Mouse (Mus musculus) ES-CJ7 (cell line): Measurements from ENCODE around the gene Odf3l2.

Experiments
- DNase-seq: peaks from one replicate; pipeline ENCODE4 v3.0.0; 2011; ENCODE audit warnings: low read depth, low spot score

The Odf3l2 gene

DNA sequence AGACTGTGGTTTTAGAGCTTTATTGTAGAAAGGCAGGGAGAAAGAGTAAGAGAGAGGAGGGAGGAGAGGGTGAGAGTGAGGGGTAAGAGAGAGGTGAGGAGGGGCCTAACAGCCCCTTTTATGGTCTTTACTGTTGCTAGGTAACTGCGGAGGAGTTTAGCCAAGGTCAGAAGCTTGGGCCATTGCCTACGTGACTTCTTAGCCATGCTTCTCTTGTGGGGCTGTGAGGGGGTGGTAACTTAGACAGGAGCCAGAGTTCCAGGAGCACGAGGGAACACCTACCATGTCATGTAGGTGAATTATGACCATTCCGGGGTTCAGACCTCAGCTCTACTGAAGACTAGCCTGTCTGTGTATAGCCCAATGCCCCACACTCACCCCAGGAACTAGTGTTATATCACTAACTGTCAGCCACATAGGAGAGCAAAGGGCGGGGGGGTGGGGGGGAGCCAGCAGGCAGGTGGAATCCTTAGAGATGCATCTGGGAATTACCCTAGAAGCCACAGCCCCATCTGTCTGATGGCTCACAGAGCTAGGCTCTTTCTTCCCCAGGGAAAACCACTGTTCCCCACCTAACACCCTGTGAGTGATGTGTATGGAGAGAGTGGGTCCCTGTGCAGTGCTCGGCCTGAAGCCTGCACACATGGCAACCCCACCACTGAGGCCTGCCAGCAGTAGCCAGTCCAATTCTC, 26.0 kb upstream of the Odf3l2 start:
- peak; percentile 80 for DNase-seq

DNA sequence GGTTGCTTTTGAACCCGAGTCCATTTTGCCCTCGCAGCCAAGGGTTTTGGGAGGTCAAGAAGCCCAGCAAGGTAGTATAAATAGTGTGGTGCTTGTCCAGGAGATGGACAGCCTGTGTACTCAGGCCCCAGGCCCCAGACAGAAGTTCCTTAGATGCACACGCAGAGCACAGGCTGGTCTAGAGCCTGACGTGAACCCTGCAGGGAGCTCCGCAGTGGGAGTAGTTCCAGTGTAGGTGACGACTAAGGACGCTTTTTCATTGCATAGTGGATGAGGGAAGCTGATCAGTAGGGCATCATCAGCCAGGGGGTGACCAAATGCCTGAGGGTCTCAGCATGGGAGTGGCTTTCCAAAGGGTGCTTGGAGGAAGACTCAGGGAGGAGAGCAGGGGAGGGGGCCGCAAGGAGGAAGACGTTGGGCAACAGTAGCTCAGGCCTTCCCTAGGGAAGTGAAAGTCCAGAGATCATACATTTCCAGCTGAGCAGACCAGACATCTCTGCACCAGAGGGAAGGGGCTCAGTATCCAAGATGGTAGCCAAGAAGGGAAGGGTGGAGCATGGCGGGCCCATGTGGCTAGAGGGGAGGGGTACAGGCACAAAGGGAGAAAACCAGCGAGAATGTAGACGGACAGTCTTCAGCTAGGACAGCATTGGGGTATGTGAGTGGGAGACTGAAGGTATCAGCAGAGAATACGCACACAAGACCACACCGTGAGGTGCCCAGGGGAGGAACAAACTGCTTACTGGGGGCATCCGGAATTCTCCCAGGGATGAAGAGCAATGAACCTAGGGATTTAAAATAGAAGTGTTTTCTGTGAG, 24.7 kb upstream of the Odf3l2 start:
- DNase-seq, result peak; percentile 39

DNA sequence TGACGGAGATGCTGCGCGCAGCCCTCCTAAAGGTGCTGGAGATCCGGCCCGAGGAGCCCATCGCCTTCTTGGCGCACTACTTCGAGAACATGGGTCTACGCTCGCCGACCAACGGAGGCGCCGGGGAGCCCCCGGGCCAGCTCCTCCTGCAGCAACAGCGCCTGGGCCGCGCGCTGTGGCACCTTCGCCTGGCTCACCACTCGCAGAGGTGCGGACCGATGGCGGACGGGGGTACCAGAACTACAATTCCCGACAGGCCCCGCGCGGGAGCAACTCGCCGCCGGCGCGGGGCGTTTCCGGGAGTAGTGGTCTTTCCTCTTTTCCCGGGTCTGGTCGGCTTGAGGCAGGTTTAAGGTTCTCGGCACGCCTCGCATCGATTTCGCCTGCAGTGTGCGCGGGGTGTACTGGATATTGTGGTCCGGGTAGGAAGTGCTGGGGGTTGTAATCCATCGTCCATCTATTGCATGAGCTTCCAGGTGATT, 24.1 kb upstream of the Odf3l2 start:
- DNase-seq, result peak; percentile 95

DNA sequence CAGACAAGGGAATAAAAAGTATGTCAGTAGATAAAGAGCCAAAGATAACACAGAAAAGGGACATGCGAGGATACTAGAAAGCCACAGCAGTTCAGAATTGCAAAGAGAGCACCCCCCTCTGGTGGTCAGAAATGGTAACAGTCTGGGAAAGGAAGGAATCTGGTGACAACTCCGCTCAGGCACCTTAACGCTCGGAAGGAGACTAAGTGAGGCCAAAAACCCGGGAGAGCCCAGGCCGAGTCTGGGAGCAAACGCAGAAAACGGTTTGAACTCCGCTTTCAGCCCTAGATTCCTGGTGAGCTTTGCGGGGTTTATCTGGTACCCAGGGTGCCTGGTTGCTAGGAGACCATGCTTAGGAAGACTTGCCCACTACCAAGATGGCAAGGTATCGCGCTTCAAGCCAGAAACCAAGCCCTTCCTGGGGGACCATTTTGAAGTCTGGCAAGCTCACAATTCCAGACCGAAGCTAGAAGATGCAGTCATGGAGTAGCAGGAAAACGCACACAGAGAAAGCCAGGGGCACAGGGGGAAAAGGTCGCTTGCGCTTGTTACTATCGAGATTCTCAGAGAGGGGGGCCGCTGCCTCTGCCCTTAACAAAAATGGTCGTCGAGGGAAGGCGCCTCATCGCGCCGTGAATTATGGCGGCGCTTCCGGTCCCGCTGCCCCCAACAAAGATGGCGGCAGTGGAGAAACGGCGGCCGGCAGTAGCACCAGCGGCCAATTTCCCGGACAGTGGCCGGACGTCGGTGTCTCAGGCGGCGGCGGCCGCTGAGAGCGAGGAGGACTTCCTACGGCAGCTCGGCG, 23.4 kb upstream of the Odf3l2 start, which contains the start of gene Tpgs1:
Gene Tpgs1 (plus strand): TSS at position 599 of the 805 bp plus-strand sequence.
- peak; percentile 90 for DNase-seq

DNA sequence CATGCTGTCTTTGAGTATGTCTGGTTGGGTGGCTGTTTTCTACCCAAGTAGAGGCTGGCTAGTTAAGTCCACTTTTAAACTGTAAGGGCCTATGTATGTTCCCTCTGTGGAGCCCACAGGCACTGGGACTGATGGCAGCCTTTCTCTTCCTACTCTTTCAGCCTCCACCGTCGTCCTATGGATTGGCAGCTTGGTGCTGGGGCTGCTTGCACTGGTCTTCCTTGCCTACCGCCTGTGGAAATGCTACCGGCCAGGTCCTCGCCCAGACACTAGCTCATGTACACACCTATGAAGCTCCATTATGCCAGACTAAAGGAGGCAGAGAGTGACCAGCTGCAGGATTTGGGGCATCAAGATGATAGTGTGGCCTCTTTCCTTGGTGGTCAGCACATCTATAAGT, 22.5 kb upstream of the Odf3l2 start:
- no peak for DNase-seq

DNA sequence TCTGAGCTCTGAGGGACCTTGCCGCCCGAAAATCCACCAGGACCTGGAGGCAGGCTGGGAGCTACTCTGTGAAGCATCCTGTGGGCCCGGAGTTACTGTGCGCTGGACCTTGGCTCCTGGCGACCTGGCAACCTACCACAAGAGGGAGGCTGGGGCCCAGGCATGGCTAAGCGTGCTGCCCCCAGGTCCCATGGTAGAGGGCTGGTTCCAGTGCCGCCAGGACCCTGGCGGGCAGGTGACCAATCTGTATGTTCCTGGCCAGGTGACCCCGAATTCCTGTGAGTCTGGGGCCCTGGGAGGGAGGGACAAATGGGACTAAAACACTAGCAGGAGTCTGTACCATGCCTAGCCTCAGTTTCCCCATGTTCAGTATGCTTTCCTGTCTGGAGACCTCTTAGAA, 21.0 kb upstream of the Odf3l2 start:
- DNase-seq, result no peak

DNA sequence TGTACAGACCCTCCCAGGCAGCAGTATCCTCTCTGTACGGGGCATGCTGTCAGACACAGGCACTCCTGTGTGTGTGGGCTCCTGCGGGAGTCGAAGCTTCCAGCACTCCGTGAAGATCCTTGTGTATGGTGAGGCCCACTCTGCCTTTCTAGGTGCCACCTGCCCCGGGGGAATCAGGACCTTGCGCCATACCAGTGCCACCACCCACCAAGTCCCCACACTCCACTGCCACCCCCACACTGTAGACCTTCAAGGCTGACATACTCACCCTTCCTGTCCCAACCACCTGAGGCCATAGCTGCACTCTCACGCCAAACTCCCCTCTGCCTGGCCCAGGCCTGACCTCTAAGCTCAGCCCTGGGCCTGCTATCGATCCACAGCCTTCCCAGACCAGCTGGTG, 19.5 kb upstream of the Odf3l2 start:
- no peak for DNase-seq

DNA sequence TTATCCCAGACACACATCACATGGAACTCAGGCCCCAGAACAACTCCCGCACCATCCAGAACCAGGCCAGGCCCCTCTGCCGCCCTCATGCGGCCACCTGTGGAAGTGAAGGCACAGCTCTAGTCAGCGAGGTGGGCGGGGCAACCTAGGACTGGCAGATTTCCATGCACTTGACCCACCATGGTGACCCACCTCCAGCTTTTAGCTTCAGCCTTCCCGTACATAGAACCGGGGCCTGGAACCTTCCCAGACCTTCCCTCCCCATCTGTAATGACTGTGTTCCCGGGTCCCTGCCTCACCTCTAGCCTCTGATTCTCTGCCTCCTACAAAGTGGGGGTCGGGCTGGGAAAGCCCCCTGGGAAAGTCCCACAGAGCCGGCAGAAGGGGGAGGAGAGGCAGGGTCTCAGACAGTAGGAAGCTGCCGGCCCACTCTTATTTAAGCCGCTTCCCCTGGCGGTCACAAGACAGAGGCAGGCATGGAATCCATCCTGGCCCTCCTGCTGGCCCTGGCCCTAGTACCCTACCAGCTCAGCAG, 18.7 kb upstream of the Odf3l2 start, which contains the start of gene Madcam1:
Gene Madcam1 (plus strand): TSS at position 429 of the 535 bp plus-strand sequence.
- DNase-seq, result peak; percentile 88

DNA sequence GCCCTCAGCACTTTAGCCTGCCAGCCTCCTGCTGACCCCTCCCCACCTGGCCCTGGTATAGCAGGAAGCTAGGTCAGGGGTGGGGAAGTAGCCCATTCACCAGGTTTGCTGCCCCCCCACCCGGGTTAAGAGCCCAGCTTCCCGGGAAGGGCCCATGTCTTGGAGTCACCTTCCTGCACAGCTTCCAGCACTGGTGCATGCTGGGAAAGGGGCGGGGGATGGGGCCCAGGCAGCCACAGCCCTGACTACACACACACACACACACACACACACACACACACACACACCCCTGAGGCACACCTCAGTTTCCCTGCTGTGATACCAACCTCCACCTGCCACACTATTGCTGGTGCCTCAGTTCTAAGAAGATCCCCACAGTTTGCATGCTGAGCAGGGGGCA, 16.3 kb upstream of the Odf3l2 start:
- peak; percentile 74 for DNase-seq

DNA sequence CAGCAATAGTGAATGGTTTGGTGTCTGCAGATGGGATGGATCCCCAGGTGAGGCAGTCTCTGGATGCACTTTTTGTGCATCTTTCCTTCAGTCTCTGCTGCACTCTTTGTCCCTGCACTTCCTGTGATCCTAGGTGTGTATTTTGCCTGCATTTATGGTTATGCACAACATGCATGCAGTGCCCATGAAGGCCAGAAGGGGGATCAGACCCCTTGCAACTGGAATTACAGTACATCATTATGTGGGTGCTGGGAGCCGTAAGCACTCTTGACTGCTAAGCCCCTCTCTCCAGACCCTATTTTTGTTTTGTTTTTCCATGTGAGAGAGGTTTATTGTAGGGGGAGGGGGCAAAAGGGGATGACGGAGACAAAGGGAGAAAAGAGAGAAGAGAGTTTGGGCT, 14.8 kb upstream of the Odf3l2 start:
- no peak for DNase-seq

DNA sequence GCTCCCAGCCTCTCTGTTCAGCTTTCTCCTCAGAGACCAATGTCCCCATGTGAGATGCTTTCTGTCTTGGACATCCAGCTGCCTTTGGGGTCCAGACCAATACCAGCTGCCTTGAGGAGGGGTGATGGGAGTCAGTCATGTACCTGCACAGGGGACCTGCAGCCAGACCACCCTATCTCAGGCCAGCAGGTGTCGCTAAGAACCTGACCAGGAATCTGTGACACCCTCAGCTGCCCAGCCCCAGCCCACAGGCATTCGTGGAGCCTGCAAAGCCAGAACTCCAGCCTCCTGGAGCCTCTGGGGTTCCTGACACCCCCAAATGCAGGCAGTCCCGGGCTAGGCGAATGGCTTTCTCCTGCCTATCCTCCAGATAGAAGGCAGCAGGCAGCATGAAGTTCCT, 13.3 kb upstream of the Odf3l2 start:
- DNase-seq, result peak; percentile 74

DNA sequence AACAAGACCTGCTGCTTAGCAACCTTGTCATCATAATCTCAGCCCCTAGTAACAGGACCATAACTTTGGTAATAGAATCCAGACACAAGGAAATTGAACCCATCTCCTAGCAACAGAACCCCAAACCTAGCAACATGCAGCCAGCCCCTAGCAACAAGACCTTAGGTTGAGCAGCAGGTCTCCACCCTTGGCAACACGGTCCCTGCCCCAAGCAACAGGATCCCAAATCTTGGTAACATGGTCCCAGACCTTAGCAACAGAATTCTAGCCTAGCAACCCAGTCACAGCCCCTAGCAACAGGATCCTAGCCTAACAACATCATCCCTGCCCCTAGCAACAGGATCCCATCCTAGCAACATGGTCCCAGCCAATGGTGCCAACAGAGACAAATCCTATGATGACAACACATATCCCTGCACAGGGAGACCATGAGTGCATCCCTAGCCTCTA, 9.4 kb upstream of the Odf3l2 start:
- DNase-seq, result no peak

DNA sequence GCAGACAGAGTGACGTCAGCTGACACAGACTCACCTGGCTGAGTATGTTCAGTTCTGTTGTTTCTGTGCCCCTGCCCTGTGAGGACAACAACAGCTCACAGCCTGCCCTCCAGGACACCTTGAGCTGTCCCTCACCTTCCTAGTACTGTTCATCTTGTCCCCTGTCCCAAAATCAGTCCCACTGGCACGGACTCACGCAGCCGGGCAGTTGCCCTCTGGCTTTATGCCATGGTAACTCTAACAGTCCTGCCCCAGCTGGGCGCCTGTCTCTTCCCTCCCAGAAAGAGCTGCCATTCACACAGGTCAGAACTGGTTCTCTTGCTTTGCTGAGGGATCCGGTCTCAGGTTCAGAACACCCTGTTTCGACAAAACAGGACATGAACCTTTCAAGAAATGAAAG, 7.3 kb upstream of the Odf3l2 start:
- DNase-seq, result no peak

DNA sequence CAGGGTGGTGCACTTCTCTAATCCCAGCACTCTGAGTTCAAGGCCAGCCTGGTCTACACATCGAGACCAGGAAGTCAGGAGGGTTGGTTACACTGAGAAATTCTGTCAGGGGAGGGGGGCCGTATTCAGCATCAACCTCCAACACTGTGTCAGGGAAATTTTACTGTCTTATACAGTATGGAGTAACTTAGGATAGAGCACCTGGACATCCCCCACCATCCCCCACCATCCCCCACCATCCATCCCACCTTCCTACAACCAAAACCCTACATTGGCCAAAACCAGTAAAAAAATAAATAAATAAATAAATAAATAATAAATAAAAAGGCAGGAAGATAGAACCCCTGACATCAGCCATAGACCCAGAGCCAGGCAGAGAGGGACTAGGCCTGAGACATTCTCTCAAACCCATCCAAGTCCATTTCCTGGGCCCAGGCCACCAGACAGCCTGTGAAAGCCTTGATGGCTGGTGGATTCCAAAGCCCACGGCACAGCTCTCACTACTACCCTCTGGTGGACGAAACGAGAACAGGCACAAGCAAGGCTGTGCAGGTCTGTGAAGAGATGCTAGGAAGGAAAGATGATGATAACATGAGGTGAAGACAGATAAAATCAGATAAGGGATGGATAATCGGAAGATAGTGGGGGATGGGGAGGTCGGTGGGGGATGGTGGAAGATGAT, 3.7 kb upstream of the Odf3l2 start:
- peak; percentile 79 for DNase-seq

DNA sequence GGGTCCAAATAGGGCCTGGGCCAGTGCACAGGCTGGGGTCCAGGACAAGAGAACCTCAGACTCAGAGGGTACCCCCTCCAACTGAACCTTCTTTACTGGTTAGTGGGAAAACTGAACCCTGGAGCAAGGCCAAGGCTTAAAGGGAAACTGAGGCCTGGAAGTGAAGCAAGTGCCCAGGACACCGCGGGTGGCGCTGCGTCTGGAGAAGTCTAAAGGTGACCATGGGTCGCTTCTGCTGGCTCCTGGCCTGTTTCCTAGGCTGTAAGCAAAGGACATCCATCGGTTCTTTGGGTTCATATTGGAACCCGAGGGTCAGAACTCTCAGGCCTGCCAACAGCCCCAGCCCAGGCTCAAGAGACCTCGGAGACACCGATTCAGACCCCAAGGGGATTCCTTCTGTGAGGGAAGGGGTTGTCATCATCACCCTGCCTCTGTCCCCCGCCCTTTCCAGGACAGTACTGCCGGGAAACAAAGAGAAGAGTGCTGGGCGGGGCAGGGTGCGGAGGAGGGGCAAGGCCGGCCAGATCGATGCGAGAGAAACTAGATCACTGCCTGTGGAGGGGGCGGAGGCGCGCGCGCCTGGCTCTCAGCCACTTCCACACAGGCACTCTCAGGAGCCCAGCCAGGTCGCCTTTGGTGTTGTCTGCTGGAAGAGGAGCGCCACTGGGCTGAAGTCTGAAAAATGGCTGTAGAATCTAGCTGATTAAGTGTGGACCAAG, 6.9 kb downstream of the Odf3l2 start:
- DNase-seq, result peak; percentile 87

DNA sequence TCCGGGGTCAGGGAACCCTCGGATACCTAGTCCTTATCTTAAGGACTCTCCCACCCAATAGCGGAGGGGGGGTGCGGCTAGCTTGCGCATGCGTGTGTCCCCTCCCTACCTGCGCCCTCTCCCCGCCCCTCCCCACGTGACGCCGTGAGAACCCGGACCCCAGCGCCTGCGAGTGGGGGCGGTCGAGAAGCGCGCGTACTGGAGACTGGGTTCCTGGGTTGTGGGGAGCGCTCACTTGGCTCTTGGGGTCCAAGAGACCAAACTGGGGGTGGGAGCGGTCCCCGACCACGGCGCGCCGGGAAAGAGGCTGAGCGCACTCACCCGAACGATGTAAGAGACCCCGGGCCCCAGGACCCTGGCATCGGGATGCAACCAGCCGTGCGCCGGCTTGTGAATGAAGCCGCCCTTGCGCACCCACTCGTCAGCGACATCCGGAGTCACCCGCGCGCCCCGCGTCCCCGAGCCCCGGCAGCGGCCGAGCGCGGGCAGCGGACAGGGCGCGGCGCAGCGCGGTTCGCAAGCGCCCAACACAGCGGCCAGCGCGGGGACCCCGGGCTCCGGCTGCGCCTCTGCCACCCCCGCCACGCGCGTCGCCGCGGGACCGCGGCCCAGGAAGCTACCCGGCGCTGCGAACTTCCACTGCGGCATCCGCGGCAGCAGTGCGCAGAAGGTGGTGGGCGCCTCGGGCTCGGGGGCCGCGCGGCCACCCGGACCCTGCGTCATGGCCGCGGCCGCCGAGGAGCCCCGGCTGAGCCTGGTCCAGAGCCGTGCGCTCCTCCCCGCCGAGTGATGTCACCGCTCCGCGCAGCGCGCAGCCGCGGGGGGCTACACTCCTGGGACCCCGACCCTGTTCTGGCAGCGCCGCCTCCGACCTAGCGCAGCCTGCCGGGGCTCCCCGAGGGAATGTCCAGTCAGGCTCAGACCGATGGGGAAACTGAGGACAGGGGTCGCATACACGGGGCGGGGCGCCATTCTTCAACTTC, 8.1 kb downstream of the Odf3l2 start, which contains the start of gene Shc2:
Gene Shc2 (minus strand): TSS at position 791 of the 983 bp plus-strand sequence.
- DNase-seq, result peak; percentile 86

DNA sequence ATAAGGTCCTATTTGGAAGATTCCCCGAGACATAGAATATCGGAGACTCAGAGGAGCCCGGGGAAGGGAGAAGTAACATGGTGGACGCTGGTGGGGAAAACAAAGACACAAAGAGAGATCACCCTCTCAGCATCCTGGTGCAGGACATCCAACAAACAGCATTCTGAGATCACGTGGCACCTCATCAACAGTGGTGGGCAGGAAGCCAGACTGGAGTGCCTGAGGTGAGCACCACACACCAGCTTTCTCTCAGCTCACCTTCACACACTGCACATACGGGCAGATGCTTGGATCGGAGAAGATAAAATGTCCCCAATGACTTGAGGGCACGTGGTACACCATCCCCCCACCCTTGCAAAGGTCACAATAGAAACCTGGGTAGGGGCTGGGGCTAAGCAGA, 9.3 kb downstream of the Odf3l2 start:
- no peak for DNase-seq

DNA sequence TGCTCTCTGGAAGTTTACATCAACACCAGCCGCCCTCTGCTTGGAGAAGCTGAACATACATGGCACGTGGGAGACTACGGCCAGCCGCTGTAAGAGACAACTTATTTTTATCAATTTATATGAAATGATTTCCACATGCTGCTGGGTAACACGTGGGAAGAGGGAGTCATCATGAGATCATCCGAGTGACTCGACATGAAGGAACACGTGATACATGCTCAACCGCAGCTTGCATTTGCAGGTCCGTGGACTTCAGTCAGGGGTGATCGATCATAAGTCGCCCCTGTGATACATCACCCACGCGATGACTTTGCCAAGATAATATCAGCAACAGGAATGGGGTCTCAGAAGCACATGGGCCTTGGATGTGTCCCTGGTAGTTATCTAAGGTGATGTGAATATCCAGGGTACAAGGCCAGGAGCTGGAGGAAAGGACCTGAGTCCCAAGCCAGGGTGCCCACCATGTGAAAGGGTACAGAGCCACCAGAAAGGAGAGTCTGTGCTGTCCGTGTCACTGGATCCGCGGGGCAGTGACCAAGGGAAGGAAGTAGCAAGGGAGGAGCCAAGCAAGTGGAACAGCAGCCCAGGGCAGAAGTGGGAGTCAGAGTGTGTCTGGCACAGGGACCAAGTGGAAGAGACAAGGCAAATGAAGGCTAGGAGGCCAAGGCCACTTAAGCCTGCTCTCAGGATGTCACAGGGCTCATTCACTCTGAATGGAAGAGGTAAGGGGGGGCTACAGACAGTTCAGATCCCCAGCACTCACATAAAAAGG, 12.3 kb downstream of the Odf3l2 start:
- no peak for DNase-seq
